Mouse (Mus musculus) 3T3-L1 (cell line): ENCODE measurements around the gene Mfrp.

ENCODE experiments used
- DNase-seq: peaks from one replicate; pipeline ENCODE4 v3.0.0-alpha.2; 2015; ENCODE audit warnings: low read depth, low spot score

The Mfrp gene

GRCm38 (mm10) chr9:44104881-44105280 lies 3.4 kb downstream of the Mfrp start:
- peak; percentile 48 for DNase-seq

GRCm38 (mm10) chr9:44105781-44106180 lies 4.3 kb downstream of the Mfrp start:
- DNase-seq = peak; percentile 60

- DNase-seq = no peak
Observed at GRCm38 (mm10) chr9:44106182-44106581, 4.7 kb downstream of the Mfrp start.

GRCm38 (mm10) chr9:44106596-44106995 lies 5.1 kb downstream of the Mfrp start:
- no peak for DNase-seq

- peak; percentile 91 for DNase-seq
Observed at GRCm38 (mm10) chr9:44107110-44107509, 5.6 kb downstream of the Mfrp start, which contains the start of gene C1qtnf5. C1qtnf5 (plus strand) TSS chr9:44107245.

GRCm38 (mm10) chr9:44107557-44108179 lies 6.1 kb downstream of the Mfrp start:
- no peak for DNase-seq

- DNase-seq = no peak
Observed at GRCm38 (mm10) chr9:44108269-44109055, 6.9 kb downstream of the Mfrp start.

- DNase-seq = peak; percentile 87
Observed at GRCm38 (mm10) chr9:44109360-44110095, 8.0 kb downstream of the Mfrp start.

- peak; percentile 69 for DNase-seq
Observed at GRCm38 (mm10) chr9:44111909-44112308, 10.4 kb downstream of the Mfrp start.

GRCm38 (mm10) chr9:44113105-44113789 lies 11.7 kb downstream of the Mfrp start, which contains the start of the genes Gm49380 and Rnf26:
Gm49380 (minus strand) TSS chr9:44113500.
Rnf26 (minus strand) TSS chr9:44113517.
- DNase-seq = peak; percentile 100

GRCm38 (mm10) chr9:44114453-44114852 lies 12.9 kb downstream of the Mfrp start:
- DNase-seq = no peak

- no peak for DNase-seq
Observed at GRCm38 (mm10) chr9:44115599-44115998, 14.1 kb downstream of the Mfrp start.

- DNase-seq = no peak
Observed at GRCm38 (mm10) chr9:44116182-44116581, 14.7 kb downstream of the Mfrp start.

GRCm38 (mm10) chr9:44119011-44119410 lies 17.5 kb downstream of the Mfrp start:
- peak; percentile 60 for DNase-seq

GRCm38 (mm10) chr9:44119948-44120465 lies 18.5 kb downstream of the Mfrp start:
- no peak for DNase-seq

GRCm38 (mm10) chr9:44124317-44124716 lies 22.8 kb downstream of the Mfrp start:
- DNase-seq = peak; percentile 52

- no peak for DNase-seq
Observed at GRCm38 (mm10) chr9:44125026-44125425, 23.5 kb downstream of the Mfrp start.

- peak; percentile 92 for DNase-seq
Observed at GRCm38 (mm10) chr9:44125546-44126428, 24.3 kb downstream of the Mfrp start.

- no peak for DNase-seq
Observed at GRCm38 (mm10) chr9:44126746-44127145, 25.2 kb downstream of the Mfrp start.

GRCm38 (mm10) chr9:44127351-44127801 lies 25.8 kb downstream of the Mfrp start:
- DNase-seq = no peak
